Mouse (Mus musculus) embryo, embryonic 11 days (tissue): ENCODE measurements at regions not wholly inside any gene's neighbourhood (a gene's known extent, or its start where the extent isn't known, plus 50 kb on each side); places are given as distances from the start of the nearest gene placed in this dataset.

Experiments
- DNase-seq: peaks from one replicate; pipeline ENCODE4 v3.0.0-alpha.2; 2015

DNA sequence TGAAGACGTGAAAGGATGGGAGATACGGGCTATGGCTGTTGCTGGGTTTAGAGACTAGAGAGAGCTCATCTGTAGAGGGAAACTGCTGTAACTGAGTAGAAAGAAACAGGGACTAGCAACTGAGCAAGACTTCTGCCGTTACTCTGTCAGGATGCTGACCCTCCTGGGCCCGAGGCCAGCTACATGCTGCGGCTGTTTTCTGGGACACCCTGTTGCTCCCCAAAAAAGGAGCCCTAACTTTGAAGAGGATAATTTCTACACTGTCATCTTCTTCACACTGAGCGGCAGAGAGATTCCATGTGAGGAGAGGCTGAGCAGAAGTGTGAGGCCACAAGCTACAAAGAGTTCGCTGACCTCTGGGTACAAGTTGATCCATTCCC, 74.2 kb upstream of the Ralgps2 start:
- no peak for DNase-seq

DNA sequence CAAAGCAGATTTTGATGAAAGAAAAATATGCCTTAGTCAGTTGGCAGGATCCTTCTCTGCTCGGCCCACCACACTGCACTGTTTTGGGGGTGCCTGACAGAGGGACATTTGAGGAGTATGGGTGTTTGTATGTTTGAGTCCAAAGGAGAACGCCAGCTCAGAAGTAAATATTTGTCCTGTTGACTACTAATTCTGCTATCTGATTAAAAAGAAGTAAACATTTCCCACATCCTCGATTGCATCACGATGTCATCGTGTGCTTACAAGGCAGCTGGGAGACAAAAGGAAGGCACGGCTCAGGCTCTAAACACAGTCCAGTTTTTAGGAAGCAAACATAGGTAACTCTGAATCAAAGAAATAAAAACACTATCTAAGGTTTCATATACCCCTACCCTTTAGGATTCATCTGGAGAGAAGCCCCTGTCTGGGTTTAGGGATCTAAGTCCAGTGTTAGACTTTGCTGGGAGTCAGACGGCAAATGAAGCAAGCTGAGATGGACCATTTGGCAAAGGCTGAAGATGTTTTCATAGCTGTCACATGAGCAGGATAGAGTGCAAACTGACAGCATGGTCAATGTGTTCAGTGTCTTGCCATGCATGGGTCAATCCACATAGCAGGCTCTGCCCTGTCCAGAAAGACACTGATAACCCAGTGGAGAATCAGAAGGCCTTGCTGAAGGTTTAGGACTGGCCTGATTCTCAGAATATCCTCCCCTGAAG, 73.7 kb upstream of the Ralgps2 start:
- DNase-seq: no peak

DNA sequence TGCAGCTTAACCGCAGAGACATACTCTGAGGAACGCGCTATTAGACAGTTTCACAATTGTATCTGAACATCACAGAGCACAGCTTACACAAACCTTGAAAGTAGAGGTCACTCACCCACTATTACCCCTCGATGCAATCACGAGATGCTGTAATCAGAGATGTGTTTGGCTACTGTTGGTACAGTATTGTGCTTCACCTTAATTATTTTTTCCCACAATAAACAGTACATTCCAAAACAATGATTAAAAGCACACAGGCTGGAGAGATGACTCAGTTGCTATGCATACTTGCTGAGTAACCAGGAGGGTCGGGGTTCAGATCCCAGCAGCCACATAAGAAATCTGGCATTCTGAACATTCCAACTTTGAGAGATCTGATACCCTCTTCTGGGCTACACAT, 71.8 kb upstream of the Ralgps2 start:
- DNase-seq: no peak

DNA sequence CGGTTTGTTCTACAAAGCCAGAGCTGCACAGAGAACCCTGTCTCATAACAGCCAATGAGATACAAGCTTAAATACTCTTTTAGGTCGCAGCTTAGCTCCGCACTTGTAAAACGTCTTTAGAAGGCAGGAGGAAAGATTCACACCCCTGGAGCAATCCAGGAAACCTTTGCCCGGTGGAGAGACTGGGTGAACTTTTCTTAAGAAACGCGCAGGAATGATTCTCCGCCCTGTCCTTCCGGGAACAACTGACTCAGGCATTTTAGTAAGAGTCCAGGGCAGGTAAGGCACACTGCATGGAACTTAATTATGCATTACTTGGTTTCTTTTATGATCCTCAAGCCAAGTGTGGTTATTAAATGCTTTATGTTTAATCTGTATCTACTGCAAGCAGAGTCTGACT, 70.0 kb upstream of the Ralgps2 start:
- DNase-seq: no peak

DNA sequence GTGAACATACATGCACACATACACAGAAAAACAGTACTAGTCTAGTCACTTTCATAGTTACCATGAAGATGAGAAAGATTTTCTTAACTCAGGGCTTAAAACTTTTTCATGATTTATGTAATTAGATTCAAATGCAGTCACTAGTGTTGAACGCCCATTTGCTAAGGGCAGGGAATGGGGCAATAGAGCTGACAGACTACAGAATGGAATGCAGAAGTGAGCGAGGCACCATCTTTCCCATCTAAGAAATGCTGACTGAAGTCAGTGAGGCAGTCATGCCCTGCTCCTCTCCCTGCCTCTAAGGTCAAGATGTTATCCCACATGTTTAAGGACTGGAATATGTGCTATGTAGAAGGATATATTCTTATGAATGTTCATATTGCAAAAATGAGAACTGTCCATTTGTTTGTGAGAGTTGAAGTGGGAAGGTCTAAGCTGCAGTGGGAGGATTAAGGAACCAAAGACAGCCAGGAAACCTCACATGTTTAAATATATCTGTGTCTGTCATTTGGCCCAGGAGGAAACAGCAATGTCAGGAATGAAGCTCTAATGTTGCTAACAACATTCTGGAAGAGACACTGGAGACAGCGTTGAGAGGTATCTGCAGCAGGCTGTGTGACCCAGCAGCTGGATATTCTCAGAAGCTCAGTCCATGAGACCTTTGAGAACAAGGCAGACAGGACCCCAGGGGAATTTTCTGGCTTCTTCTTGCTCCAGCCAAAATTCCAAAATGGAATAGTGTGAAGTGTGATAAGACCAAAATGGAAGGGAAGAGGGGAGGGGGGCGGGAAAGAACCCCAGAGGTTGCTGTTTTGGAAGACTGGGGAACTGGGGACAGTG, 68.7 kb upstream of the Ralgps2 start:
- no peak for DNase-seq

DNA sequence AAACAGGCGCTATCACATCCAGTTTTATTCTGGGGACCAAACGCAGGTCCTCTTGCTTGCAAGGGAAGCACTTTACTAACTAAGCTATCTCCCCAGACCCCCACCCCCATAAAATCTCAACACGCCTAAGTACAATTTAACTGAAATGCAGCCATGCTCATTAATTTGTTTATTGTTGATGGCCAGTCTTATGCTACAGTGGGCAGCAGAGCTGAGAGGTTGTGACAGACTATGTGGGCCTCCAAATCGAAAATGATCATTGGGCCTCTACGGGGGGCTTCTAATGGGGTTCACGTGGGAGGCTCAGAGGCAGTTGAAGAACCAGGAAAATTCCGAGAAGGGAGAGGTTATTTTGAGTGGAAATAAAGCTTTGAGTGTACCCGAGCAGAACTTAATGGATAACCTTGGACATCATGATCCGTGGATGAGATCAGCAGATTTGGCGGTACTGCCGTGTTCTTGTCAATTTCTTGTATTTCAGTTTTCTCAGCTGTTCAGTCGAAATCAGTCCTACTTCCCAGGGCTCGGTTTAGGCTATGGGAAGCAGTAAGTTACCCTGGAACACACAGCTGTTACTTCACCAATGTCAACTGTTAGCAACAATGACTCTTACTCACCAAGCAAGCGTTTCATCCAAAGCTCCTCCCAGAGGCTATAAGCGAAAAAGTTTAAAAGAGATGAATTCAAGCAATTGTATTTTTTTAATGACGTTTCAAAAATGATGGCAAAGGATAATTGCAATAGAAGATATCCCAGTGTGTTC, 65.1 kb upstream of the Ralgps2 start:
- DNase-seq: no peak

DNA sequence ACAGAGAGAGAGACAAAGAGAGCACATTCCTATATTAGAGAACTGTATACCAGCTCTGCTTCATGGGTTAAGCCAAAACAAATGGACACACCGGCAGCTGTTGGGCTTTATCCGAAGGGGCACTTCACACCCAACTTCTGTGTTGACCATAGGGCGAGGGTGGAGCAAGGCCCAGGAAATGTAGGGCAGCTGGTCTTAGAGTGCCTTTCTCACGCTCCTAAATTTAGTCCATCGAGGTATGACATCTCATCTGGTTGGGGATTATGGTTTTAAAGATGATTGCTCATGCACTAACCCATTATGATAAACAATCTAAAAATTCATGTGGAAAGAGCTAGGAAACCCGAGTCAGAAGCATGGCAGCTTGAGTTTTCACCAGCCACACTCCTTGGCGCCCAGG, 63.6 kb upstream of the Ralgps2 start:
- no peak for DNase-seq

DNA sequence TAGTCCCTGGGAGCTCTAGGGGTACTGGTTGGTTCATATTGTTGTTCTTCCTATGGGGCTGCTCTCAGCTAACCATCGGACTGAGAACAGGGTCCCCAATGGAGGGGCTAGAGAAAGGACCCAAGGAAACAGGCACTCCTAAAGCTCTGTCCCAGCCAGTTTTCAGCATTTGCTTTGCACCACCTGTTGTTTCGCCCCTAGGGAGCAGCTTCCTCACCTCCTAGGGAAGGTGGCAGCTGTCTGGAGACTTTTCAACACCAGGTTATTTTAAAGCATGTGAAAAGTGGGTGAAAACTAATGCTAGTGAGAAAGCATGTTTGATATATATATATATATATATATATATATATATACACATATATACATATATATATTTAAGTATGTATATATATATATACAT, 62.8 kb upstream of the Ralgps2 start:
- DNase-seq: no peak

DNA sequence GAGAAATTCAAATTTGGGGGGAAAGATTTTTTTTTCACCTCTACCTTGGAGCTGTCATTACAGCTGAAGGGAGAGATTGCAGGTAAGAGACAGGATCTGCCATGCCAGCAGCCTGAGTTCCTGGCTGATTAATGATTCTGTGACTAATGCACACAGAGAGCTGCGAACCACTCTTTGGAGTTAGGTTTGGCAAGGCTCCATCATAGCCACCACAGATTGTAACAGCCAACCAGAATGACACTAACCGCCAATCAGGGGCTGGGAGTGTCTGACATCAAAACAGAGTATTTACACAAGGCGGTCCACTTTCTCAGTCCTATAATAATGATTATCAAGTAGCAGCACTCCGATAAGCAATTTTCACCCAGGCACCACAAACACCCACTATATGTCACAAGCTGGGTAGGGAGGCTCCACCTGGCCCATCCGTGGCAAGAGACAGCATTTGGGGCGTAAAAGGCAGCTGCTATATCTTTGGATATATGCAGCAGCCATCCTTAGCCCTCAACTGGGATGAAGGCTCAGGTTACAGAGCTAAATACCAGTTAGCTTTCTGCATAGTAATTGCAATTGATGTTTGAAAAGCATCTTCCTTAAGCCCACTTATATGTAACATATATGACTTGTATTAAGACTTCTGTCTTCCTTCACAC, 61.7 kb upstream of the Ralgps2 start:
- no peak for DNase-seq

DNA sequence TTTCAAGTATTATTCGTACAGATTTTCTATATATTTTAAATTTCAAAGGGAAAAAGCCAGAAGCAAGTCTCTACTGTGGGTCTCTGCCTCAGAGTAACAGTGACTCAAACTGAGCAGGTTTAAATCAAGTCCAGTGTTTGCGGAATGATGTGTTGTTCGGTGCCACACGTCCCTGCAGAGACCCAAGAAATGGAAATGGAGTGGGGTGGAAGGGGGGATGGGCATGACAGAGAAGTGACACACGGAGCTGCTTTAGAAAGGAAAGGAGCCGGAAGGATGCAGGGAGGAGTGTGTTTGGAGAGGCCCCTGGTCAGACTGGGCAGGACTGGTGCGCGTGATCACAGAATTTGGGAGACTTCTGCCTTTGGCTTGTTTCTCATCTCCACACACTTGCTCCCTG, 60.5 kb upstream of the Ralgps2 start:
- no peak for DNase-seq

DNA sequence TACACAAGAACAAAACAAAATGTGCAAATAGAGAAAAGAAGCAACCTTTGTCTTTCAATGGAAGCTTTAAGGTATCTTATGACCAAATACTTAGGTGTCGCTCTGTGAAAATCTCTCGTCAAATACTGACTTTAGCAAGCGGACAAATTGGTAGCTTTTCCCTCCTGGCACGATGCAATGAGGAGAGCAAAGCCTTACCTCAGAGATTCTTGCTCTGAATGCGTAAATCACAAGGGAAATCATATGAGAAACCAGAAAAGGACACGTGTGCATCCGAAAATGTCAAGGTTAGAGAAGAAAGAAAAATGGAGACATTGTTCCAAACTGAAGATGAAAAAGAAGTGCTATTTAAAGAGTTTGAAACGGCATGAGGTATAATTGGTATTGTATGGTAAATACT, 59.8 kb upstream of the Ralgps2 start:
- no peak for DNase-seq

DNA sequence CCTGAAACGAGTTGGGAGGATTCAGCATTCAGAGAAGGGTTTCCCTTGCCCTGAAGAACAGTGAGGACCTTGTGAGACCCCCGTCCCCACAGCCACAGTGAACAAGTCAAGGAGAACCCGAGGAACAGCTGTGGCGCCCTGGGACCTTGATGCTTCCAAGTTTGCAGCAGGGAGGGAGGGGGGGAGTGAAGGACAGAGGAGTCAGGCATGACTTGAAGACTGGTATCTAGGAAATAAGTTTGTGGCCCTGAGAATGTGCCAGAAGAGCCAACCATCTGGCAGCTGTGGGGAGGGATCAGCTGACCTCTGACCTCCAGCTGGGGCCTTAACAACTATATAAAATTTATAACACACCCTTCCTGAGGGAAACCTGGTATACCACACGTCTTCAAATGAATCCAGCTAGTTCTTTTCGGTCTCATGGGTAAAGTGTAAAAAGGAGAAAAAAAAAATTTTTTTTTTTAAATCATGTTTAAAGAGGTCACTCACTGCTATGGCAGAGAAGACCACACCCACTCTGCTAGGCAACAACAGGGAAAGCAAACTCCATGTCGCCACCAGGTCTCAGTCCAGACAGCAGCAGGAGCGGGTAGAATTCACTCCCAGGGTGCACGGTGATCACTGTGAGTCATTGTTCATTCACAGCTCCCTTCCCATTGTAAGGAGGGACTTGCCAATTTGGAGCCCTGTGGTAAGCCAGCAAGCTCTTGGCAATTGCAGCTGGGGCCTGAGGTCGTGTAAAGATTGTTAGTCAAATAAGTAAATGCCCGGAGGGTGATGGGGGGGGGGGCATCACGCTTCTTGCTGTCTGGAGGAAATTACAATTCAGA, 58.3 kb upstream of the Ralgps2 start:
- DNase-seq: peak; percentile 65

DNA sequence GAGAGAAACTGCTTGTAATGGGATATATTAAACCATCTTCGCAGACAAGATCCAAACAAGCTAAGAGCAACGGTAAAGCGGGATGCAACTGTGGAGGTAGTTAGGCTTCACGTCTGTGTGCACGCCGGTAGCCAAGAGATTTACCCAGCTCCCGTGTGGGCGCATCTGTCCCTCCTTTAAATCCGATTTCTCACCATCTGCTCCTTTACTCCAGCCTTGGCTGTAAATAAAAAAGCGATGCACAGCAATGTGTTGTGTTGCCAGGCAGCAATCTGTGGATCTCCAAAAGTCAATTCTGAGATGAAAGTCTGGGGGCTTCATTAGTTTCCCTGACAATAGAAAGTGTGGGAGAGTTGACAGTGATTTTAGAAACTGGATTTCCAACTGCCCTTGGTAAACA, 57.6 kb upstream of the Ralgps2 start:
- DNase-seq: peak; percentile 34

DNA sequence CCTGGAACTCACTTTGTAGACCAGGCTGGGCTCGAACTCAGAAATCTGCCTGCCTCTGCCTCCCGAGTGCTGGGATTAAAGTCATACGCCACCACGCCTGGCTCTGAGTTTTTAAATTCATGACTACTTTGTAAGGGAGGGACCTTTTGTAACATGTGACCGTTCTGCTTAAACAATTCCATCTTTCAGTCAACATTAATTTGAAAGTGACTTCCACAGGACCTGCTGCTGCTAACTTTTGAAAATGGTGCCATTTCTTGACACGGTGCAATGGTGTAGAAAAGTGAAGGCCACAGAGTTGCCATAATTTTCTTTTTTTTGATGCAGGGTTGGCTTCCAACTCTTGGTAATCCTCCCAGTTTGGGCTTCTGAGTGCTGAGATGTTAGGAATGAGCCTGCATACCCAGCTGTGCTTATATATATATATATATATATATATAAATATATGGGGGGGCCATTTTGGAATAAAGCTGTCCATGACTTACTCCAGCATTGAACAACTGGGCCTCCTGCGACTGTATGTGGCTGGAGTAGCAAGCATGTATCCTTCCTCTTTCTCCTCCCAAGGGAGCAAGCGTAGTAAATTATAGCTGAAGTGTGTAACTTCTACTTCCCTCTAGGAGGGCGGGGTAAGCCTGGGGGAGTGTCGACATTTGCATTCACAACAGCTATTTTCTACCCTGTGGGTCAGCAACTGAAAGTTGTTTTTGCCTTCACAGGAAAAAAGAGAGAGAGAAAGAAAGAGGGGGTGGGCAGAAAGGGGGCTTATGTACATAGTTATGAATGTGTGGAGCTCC, 56.9 kb upstream of the Ralgps2 start:
- DNase-seq: peak; percentile 34

DNA sequence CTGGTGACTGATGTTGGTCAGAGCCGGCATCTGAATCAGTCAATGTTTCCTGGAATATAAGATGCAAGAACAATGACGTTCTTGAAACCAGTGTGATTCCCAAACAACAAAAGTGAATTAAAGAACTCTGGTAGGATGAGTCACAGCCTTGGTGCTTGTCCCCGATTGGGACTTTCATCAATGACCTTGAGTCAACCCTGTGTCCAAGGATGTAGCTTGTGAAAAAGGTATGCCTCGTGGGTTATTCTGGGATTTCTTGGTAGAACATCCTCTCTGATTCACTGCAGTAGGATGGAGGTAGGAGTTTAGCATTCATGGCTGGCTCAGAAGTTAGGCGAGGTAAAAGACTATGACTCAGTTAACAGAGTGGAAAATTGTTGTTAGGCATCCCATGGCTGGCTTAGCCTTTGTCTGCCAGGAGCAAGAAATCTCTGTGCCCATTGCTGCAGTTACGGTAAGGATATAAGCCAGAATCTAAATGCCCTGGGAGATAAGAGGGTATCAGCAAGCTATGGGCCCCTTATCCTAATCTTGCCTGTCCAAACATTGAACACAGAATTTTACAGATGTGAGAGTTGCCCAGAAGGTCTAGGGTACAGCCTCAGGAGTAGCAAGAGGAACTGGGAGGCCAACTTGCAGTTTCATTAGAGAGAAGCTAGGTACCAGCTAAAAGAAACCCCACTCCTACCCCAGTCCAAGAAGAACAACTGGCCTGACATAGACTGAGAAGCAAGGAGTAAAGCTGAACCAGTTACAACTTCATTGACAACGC, 55.9 kb upstream of the Ralgps2 start:
- no peak for DNase-seq

DNA sequence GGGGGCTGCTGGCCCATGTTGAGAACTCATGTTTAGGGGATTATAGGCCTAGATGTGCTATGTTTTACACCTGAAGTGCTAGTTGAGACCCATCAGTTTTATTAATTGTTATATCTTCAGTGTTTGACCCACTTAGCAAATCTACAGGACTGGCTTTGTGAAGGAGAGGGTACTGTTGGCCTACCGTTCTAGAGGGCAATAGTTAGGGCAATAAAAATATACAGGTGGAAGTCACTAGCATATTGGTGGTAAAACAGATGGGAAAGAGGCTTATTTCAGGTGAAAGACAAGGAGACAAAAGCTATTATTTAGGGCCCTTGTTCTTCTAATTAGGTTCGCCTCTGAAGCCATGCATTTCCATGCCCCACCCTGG, 55.2 kb upstream of the Ralgps2 start:
- DNase-seq: no peak

DNA sequence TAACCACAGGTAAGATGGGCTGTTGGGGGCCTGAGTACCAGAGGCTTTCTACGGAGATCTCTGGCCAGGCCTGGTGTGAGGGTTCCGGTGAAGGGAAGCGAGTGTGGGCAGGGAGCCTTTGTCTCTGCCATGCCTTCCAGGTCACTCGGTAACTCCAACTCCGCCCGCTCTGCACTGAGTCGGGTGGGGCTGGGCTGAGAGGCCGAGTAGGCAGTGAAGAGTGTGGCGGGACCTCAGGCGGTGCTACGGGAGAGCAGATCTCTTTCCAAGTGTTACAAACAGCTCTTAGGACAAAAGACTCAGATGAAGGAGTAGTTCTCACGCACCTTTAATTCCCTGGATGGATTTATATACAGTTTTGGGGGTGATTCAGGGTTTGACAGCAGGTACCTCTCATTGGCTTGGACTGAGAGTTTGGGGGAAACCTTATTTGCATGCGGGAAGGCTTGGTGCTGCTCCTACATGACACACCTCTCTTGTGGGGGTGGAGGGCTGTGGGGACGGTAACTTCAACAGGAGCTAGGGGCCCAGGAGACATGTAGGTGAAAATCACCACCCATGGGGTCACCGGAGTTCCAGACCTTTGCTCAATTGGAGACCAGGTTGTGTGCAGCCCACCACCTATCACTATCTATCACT, 54.7 kb upstream of the Ralgps2 start:
- DNase-seq: no peak

DNA sequence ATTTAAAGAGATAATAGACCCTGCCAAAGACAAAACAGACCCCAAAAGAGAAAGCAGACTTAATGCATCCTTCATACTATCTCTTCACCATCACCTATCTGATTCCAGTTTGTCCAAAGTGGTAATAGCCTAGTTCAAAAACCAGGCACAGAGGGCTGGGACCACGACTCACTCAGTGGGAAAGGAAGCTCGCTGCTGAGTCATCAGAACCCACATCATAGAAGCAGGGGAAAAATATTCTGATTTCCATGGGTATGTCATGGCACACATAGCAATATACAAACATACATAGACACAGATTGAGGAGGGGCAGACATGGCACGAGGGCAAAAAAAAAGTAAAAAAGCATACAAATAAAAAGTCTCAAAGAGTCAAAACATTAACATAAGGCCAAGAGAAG, 53.7 kb upstream of the Ralgps2 start:
- DNase-seq: no peak

DNA sequence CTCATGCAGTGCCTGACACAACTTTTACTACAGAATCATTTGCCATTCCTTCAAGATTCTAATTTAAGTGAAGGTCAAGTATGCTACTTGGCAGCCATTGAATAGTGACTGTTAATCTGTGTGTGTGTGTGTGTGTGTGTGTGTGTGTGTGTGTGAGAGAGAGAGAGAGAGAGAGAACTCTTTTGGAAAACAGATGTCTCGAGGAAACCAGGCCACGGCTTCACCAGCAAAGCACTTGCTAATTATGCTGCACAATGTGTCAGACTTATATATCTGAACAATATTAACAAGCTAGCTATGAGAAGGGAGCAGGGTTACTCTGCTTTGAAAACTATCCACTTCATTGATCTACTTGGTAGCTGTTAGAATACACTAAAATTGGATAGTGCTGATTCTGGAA, 53.1 kb upstream of the Ralgps2 start:
- no peak for DNase-seq
